Mouse (Mus musculus): ENCODE measurements around the gene Ube2n. TPM values are rescaled to one million over a fixed set of nuclear protein-coding genes. Genes with fewer than 3 reads are reported as not detected.

Gene Ube2n
- polyA plus RNA-seq, 1 experiment from 2014 or later: 348 TPM

- Histone ChIP-seq H3K36me3 (replicated peaks) (no peaks in the 10 kb centered on the region), H3K27me3 (replicated peaks) (no peaks in the 10 kb centered on the region), H3K9ac (no peak overlapping the region), H3K4me3 (no peak overlapping the region), H3K4me2 (no peak overlapping the region), H3K9me3 (no peaks in the 10 kb centered on the region), H3K4me1 (peaks cover 15% of the 10 kb centered on the region), H3K27ac (no peak overlapping the region)
- ATAC-seq (replicated peaks): no peak
- 87% methylated on average over 14 of the region's 14 CpGs for WGBS
These were observed 11.3 kb upstream of the Ube2n start for GRCm38 (mm10) chr10:95503443-95504235.

GRCm38 (mm10) chr10:95504341-95504740 is 10.6 kb upstream of the Ube2n start:
- H3K36me3 ChIP-seq (replicated peaks): no peaks in the 10 kb centered on the region
- no peak overlapping the region for H3K4me3 ChIP-seq
- no peaks in the 10 kb centered on the region for H3K27me3 ChIP-seq (replicated peaks)
- H3K4me2 ChIP-seq: no peak overlapping the region
- no peak overlapping the region for H3K27ac ChIP-seq
- 53% methylated on average over 1 of the region's 1 CpGs for WGBS
- H3K4me1 ChIP-seq: peaks cover 15% of the 10 kb centered on the region
- H3K9ac ChIP-seq: no peak overlapping the region
- H3K9me3 ChIP-seq: no peaks in the 10 kb centered on the region
- ATAC-seq (replicated peaks): no peak

- Histone ChIP-seq H3K9ac (no peak overlapping the region), H3K36me3 (replicated peaks) (no peaks in the 10 kb centered on the region), H3K4me2 (no peak overlapping the region), H3K9me3 (no peaks in the 10 kb centered on the region), H3K4me1 (no peaks in the 10 kb centered on the region), H3K27ac (no peak overlapping the region), H3K27me3 (replicated peaks) (no peaks in the 10 kb centered on the region), H3K4me3 (no peak overlapping the region)
- WGBS: 88% methylated on average over 8 of the region's 8 CpGs
- no peak for ATAC-seq (replicated peaks)
These were observed 6.8 kb upstream of the Ube2n start for GRCm38 (mm10) chr10:95508126-95508525.

DNA sequence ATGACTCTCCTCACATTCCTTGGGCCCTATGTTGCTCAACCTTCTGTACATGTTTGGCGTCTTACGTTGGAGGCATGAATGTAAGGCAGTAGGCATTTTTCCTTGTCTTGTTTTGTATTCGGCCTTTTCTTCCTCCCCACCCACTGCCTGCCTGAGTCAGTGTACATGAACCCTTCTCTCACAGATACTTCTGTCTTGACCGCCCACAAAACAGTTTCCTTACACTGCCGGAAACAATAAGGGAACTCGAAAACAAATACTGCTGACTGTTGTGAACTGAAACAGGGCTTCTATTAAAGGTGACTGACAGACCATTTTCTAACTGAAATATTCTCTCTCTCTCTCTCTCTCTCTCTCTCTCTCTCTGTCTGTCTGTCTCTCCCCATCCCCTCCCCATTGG is 6.2 kb upstream of the Ube2n start:
- no peaks in the 10 kb centered on the region for H3K36me3 ChIP-seq (replicated peaks)
- no peaks in the 10 kb centered on the region for H3K27me3 ChIP-seq (replicated peaks)
- no peak overlapping the region for H3K4me2 ChIP-seq
- H3K27ac ChIP-seq: no peak overlapping the region
- WGBS: 74% methylated on average over 6 of the region's 6 CpGs
- no peak overlapping the region for H3K9ac ChIP-seq
- peaks cover 1% of the 10 kb centered on the region for H3K4me1 ChIP-seq
- H3K4me3 ChIP-seq: no peak overlapping the region
- no peaks in the 10 kb centered on the region for H3K9me3 ChIP-seq
- ATAC-seq (replicated peaks): no peak

DNA sequence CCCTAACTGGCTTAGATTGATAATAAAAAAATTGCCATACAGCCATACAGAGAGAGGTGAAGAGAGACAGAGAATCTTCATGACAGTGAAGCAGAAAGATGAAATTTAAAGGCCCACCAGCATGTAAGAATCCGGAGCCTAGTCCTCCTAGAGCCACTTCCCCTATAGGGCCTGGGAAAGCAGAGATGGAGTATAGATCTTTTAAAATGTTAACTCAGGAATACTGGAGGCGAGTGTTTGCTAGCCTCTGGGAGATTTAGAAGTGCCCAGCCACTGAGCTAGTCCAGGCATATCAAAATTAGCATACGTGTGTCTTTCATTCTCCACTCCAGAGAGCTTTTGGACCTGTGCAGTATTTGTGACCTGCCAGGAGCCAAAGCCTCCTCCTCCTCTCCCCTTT is 5.7 kb upstream of the Ube2n start:
- 80% methylated on average over 3 of the region's 3 CpGs for WGBS
- ATAC-seq (replicated peaks): no peak
- H3K4me3 ChIP-seq: no peak overlapping the region

GRCm38 (mm10) chr10:95512635-95513034 is 2.3 kb upstream of the Ube2n start:
- H3K4me1 ChIP-seq: peaks cover 18% of the 10 kb centered on the region
- no peaks in the 10 kb centered on the region for H3K9me3 ChIP-seq
- H3K4me2 ChIP-seq: no peak overlapping the region
- no peak overlapping the region for H3K4me3 ChIP-seq
- no peak overlapping the region for H3K27ac ChIP-seq
- H3K36me3 ChIP-seq (replicated peaks): no peaks in the 10 kb centered on the region
- WGBS: 84% methylated on average over 8 of the region's 8 CpGs
- no peak for ATAC-seq (replicated peaks)
- H3K27me3 ChIP-seq (replicated peaks): no peaks in the 10 kb centered on the region
- no peak overlapping the region for H3K9ac ChIP-seq

More for the DNA sequence above, 5.7 kb upstream of the Ube2n start:
- no peak overlapping the region for H3K27ac ChIP-seq
- no peak overlapping the region for H3K4me2 ChIP-seq
- no peaks in the 10 kb centered on the region for H3K27me3 ChIP-seq (replicated peaks)
- H3K9ac ChIP-seq: no peak overlapping the region
- no peaks in the 10 kb centered on the region for H3K9me3 ChIP-seq
- no peaks in the 10 kb centered on the region for H3K36me3 ChIP-seq (replicated peaks)
- peaks cover 6% of the 10 kb centered on the region for H3K4me1 ChIP-seq

GRCm38 (mm10) chr10:95513768-95514556 is 983 bp upstream of the Ube2n start:
- H3K4me3 ChIP-seq: peak overlapping the region; percentile 99
- 28% methylated on average over 15 of the region's 15 CpGs for WGBS

GRCm38 (mm10) chr10:95515293-95515931 is 467 bp downstream of the Ube2n start:
- Histone ChIP-seq H3K4me3 (peak overlapping the region; percentile 99), H3K27ac (peak overlapping the region; percentile 98), H3K9me3 (no peaks in the 10 kb centered on the region), H3K36me3 (replicated peaks) (no peaks in the 10 kb centered on the region), H3K4me1 (peaks cover 19% of the 10 kb centered on the region), H3K27me3 (replicated peaks) (no peaks in the 10 kb centered on the region), H3K4me2 (peak overlapping the region; percentile 85), H3K9ac (peak overlapping the region; percentile 92)
- ATAC-seq (replicated peaks): peak; percentile 75; the same call in 1 of the 2 replicates
- WGBS: under 1% methylated on average over 50 of the region's 80 CpGs

More at GRCm38 (mm10) chr10:95513768-95514556, 983 bp upstream of the Ube2n start:
- H3K9me3 ChIP-seq: no peaks in the 10 kb centered on the region
- peak overlapping the region; percentile 59 for H3K4me2 ChIP-seq
- peak; percentile 46 for ATAC-seq (replicated peaks)
- H3K36me3 ChIP-seq (replicated peaks): no peaks in the 10 kb centered on the region
- peaks cover 19% of the 10 kb centered on the region for H3K4me1 ChIP-seq
- H3K27ac ChIP-seq: peak overlapping the region; percentile 98
- peak overlapping the region; percentile 92 for H3K9ac ChIP-seq
- H3K27me3 ChIP-seq (replicated peaks): no peaks in the 10 kb centered on the region

- no peak for ATAC-seq (replicated peaks)
- WGBS: 94% methylated on average over 6 of the region's 6 CpGs
These were observed 2.7 kb downstream of the Ube2n start for GRCm38 (mm10) chr10:95517656-95518055.

GRCm38 (mm10) chr10:95525037-95525675 is 10.2 kb downstream of the Ube2n start:
- no peaks in the 10 kb centered on the region for H3K9me3 ChIP-seq
- ATAC-seq (replicated peaks): no peak
- H3K4me2 ChIP-seq: no peak overlapping the region
- H3K9ac ChIP-seq: no peak overlapping the region
- WGBS: 88% methylated on average over 6 of the region's 6 CpGs
- no peaks in the 10 kb centered on the region for H3K27me3 ChIP-seq (replicated peaks)
- no peaks in the 10 kb centered on the region for H3K36me3 ChIP-seq (replicated peaks)
- no peak overlapping the region for H3K4me3 ChIP-seq
- no peaks in the 10 kb centered on the region for H3K4me1 ChIP-seq
- H3K27ac ChIP-seq: no peak overlapping the region

More at GRCm38 (mm10) chr10:95517656-95518055, 2.7 kb downstream of the Ube2n start:
- no peak overlapping the region for H3K27ac ChIP-seq
- H3K4me1 ChIP-seq: peaks cover 19% of the 10 kb centered on the region
- no peak overlapping the region for H3K4me2 ChIP-seq
- H3K27me3 ChIP-seq (replicated peaks): no peaks in the 10 kb centered on the region
- no peak overlapping the region for H3K9ac ChIP-seq
- H3K9me3 ChIP-seq: no peaks in the 10 kb centered on the region
- H3K36me3 ChIP-seq (replicated peaks): no peaks in the 10 kb centered on the region
- H3K4me3 ChIP-seq: no peak overlapping the region

DNA sequence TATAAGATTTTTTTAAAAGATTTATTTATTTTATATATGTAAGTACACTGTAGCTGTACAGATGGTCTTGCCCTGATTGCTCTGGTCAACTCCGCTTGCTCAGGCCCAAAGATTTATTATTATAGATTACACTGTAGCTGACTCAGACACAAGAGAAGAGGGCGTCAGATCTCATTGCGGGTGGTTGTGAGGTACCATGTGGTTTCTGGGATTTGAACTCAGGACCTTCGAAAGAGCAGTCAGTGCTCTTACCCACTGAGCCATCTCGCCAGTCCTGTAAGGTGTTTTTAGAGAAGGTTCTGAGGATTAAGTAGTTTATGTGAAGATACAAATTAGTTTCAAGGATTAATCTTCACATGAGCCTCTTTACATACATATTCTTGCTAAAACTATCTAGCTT is 10.9 kb downstream of the Ube2n start:
- H3K36me3 ChIP-seq (replicated peaks): no peaks in the 10 kb centered on the region
- H3K9ac ChIP-seq: no peak overlapping the region
- H3K4me1 ChIP-seq: peaks cover 3% of the 10 kb centered on the region; the same call in 1 of the 2 replicates
- WGBS: 93% methylated on average over 5 of the region's 5 CpGs
- H3K27me3 ChIP-seq (replicated peaks): no peaks in the 10 kb centered on the region
- H3K27ac ChIP-seq: no peak overlapping the region
- no peak overlapping the region for H3K4me3 ChIP-seq
- ATAC-seq (replicated peaks): no peak
- no peaks in the 10 kb centered on the region for H3K9me3 ChIP-seq
- H3K4me2 ChIP-seq: no peak overlapping the region

All from midbrain, embryonic 15.5 days (tissue).